In genomic region chr17:34603375-34604060, GRCm38 (mm10) we compare ENCODE assay signal across 8 mouse cellular contexts. TPM values are rescaled to one million over a fixed set of nuclear protein-coding genes. Genes with fewer than 3 reads are reported as not detected.
DNase-seq lines count a peak whose midpoint lies in the region; ATAC-seq lines count a peak whose summit lies in the region.

Gene Rnf5, minus strand, starts transcription at chr17:34603690.

- peak within 1 kb of the TSS; percentile 94 for H3K4me2 ChIP-seq in heart, embryonic 14.5 days (ENCODE audit: low read length)
- peak within 1 kb of the TSS; percentile 93 for H3K4me2 ChIP-seq in liver, embryonic 13.5 days
- peak within 1 kb of the TSS; percentile 92 for H3K4me2 ChIP-seq in stomach, embryonic 16.5 days (ENCODE audit: low read depth, low read length)

- peak within 1 kb of the TSS; percentile 87 to 90 for H3K27ac ChIP-seq in heart, embryonic 14.5 days (replicated peaks in 1 of 2; ENCODE audit: control insufficient read depth in 1 of 2, insufficient read depth in 1 of 2, low read depth in 2 of 2, low read length in 2 of 2)
- H3K27ac ChIP-seq in liver, embryonic 13.5 days = peak within 1 kb of the TSS; percentile 89
- H3K27ac ChIP-seq in stomach, embryonic 16.5 days (ENCODE audit: low read length) = peak within 1 kb of the TSS; percentile 96

- no peaks in the 10 kb centered on the region for H3K27me3 ChIP-seq in heart, embryonic 14.5 days (ENCODE audit: control insufficient read depth, insufficient read depth, low read length)
- H3K27me3 ChIP-seq in liver, embryonic 13.5 days = no peaks in the 10 kb centered on the region
- no peaks in the 10 kb centered on the region for H3K27me3 ChIP-seq in stomach, embryonic 16.5 days (ENCODE audit: control insufficient read depth, insufficient read depth, low read length)

- peak within 1 kb of the TSS; percentile 90 to 96 for H3K4me3 ChIP-seq in heart, embryonic 14.5 days (ENCODE audit: control insufficient read depth in 1 of 2, insufficient read depth in 1 of 2, low read depth in 1 of 2, low read length in 2 of 2)
- H3K4me3 ChIP-seq in liver, embryonic 13.5 days (replicated peaks) = peak within 1 kb of the TSS; percentile 95
- H3K4me3 ChIP-seq in stomach, embryonic 16.5 days (replicated peaks; ENCODE audit: low read length) = peak within 1 kb of the TSS; percentile 89

- peaks cover 17 to 36% of the 10 kb centered on the region in 2 experiments for H3K4me1 ChIP-seq in heart, embryonic 14.5 days (ENCODE audit: control insufficient read depth in 2 of 2, insufficient read depth in 2 of 2, low read length in 2 of 2)
- H3K4me1 ChIP-seq in liver, embryonic 13.5 days (replicated peaks) = peaks cover 66% of the 10 kb centered on the region
- H3K4me1 ChIP-seq in stomach, embryonic 16.5 days (ENCODE audit: control insufficient read depth, insufficient read depth, low read length) = peaks cover 32% of the 10 kb centered on the region

- H3K9ac ChIP-seq in heart, embryonic 14.5 days (ENCODE audit: low read length) = peak within 1 kb of the TSS; percentile 95
- peak within 1 kb of the TSS; percentile 97 for H3K9ac ChIP-seq in liver, embryonic 13.5 days
- peak within 1 kb of the TSS; percentile 96 for H3K9ac ChIP-seq in stomach, embryonic 16.5 days (ENCODE audit: low read length)

- ATAC-seq in CD4-positive, CD25-positive, alpha-beta regulatory T cell, adult 4 months = peak; percentile 83
- peak; percentile 92 for ATAC-seq in heart, embryonic 14.5 days (ENCODE audit: insufficient number of reproducible peaks, insufficient read depth, low FRiP score, low read depth)
- ATAC-seq in liver, embryonic 13.5 days (ENCODE audit: low read depth) = peak; percentile 89
- ATAC-seq in stomach, embryonic 16.5 days (ENCODE audit: insufficient read depth, low FRiP score) = peak; percentile 94

- DNase-seq in c-Kit-negative CD71-positive TER-119-positive erythroid progenitor cells, embryonic 14.5 days (ENCODE audit: low read depth, low spot score) = peak; percentile 100
- peak; percentile 100 for DNase-seq in fibroblast of lung, adult 2 months (ENCODE audit: low read depth)
- DNase-seq in kidney, postnatal 14 days = peak; percentile 99
- peak; percentile 98 for DNase-seq in liver, embryonic 13.5 days
- DNase-seq in neural tube, embryonic 10.5 days (ENCODE audit: extremely low spot score, low spot score) = peak; percentile 82

- no peaks in the 10 kb centered on the region for H3K9me3 ChIP-seq in heart, embryonic 14.5 days (ENCODE audit: control insufficient read depth, low read length)
- H3K9me3 ChIP-seq in liver, embryonic 13.5 days (replicated peaks) = no peaks in the 10 kb centered on the region
- no peaks in the 10 kb centered on the region for H3K9me3 ChIP-seq in stomach, embryonic 16.5 days (replicated peaks; ENCODE audit: control insufficient read depth, low read length)

- peaks cover 22% of the 10 kb centered on the region for H3K36me3 ChIP-seq in heart, embryonic 14.5 days (ENCODE audit: control insufficient read depth, insufficient read depth, low read length)
- peaks cover 32% of the 10 kb centered on the region for H3K36me3 ChIP-seq in liver, embryonic 13.5 days
- H3K36me3 ChIP-seq in stomach, embryonic 16.5 days (ENCODE audit: control insufficient read depth, insufficient read depth, low read length) = peaks cover 8% of the 10 kb centered on the region; the same call in 1 of the 2 replicates

- under 1% methylated on average over 30 of the region's 30 CpGs for WGBS in heart, embryonic 14.5 days
- under 1% methylated on average over 30 of the region's 30 CpGs for WGBS in liver, embryonic 13.5 days (ENCODE audit: insufficient replicate concordance)
- under 1% methylated on average over 30 of the region's 30 CpGs for WGBS in stomach, embryonic 16.5 days

RNA-seq across cellular contexts. Expression of gene Rnf5, which starts in this region (rescaled TPM):
- 10 to 100 TPM; 68.0 to 75.0 TPM for polyA plus RNA-seq in CD4-positive, CD25-positive, alpha-beta regulatory T cell, adult 4 months (2017; shearing (Covaris generic))
- 87.0 and 90.9 TPM in 2 replicates for polyA plus RNA-seq in heart, embryonic 14.5 days (2014; fragmentation: Nextera tagmentation; extraction: Ambion mirVana)
- 86.1 and 93.6 TPM in 2 replicates for polyA plus RNA-seq in liver, embryonic 13.5 days (2015; fragmentation: Nextera tagmentation; extraction: Ambion mirVana)
- polyA plus RNA-seq in stomach, embryonic 16.5 days (2015; fragmentation: Nextera tagmentation; extraction: Ambion mirVana) = 129 and 141 TPM in 2 replicates

Comparison
In these comparisons a context has a peak if more than half of its experiments do, and no peak if none do; other contexts are left out.
1. Peak in every context shown above with its lines: DNase-seq, ATAC-seq, H3K4me3 ChIP-seq and H3K27ac ChIP-seq.